Mouse (Mus musculus) neutrophil, adult 5-6 weeks (primary cell): ENCODE results near the gene 1810009A15Rik. TPM values are rescaled to one million over a fixed set of nuclear protein-coding genes. Genes with fewer than 3 reads are reported as not detected.
A peak's percentile ranks its signal among the peaks of the same experiment; 100 is the strongest.

ENCODE experiments used
- ATAC-seq: fragments of 151-379, 151-347 bp; 2 replicates; pipeline ENCODE4 v1.8.0; 2017; ENCODE audit warnings: mild to moderate bottlenecking, moderate TSS enrichment; ENCODE audit not compliant: insufficient number of reproducible peaks, poor library complexity, low FRiP score, severe bottlenecking; ENCODE audit errors: extremely low read depth
- total RNA-seq: library from RNA; stranded (forward); fragments of 200-1000 nt; gene quantifications from 2 replicates; pipeline ENCODE4 v1.2.3, GENCODE M21; 2017

1810009A15Rik gene
- total RNA-seq, 1 experiment from 2014 or later = 57.6 TPM

GRCm38 (mm10) chr19:8903412-8903811 lies 14.8 kb downstream of the 1810009A15Rik start:
- no peak for ATAC-seq

DNA sequence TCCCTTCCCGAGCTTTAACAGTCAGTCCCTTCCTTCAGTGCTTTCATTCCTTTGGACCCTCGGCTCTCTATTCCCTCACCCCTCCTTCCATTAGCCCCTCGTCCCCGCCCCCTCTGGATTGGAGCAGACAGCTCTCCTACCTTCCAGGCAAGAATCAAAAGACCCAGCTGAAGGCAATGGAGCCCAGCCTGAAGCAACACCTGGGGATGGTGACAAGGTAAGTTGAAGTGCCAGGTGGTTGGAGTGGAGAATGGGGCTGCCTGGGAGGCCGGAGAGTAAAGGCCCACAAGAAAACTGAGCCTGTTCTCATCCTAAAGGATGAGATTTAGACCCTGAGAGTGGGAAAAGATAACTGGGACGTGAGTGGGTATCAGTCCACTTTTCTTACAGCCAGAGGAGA lies 19.9 kb downstream of the 1810009A15Rik start:
- ATAC-seq = no peak

GRCm38 (mm10) chr19:8911810-8912209 lies 23.2 kb downstream of the 1810009A15Rik start:
- ATAC-seq = no peak

DNA sequence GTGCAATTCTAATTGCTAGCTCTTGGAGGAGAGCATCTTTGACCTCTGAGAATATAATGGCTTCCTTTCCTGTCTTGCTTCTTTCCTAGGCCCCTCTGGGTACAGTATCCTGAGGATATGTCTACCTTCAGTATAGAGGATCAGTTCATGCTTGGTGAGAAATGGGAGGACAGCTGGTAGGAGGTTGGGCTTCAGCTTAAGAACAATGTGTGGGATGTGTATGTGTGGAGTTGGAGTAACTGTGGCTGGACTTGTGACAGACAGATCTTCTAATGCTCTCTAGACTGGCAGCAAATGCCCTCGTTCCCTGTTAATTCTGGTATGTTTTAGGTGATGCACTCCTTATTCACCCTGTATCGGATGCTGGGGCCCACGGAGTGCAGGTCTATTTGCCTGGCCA lies 25.6 kb downstream of the 1810009A15Rik start:
- no peak for ATAC-seq

DNA sequence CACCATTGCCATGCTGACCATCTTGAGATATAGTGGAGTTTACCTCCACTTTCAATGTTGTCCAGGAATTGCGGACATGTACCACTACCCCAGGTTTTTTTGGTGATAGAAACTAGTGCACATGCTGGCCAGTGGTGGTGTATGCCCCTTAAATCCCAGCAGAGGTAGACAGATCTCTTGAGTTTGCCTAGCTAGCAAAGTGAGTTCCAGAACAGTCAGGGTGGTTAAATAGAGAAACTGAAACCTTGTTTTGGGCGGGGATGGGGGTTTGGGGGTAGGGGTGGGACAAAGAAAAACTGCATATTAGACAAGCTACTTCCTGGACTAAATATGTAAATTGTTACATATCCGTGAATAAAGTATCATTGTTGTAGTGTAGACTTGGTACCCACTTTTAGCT lies 30.3 kb downstream of the 1810009A15Rik start:
- ATAC-seq = no peak

GRCm38 (mm10) chr19:8919684-8920072 lies 31.0 kb downstream of the 1810009A15Rik start:
- no peak for ATAC-seq

- ATAC-seq = peak; percentile 88
These were observed 31.6 kb downstream of the 1810009A15Rik start, which contains the start of gene B3gat3 for GRCm38 (mm10) chr19:8920073-8920736. B3gat3 (plus strand) TSS chr19:8920374.

DNA sequence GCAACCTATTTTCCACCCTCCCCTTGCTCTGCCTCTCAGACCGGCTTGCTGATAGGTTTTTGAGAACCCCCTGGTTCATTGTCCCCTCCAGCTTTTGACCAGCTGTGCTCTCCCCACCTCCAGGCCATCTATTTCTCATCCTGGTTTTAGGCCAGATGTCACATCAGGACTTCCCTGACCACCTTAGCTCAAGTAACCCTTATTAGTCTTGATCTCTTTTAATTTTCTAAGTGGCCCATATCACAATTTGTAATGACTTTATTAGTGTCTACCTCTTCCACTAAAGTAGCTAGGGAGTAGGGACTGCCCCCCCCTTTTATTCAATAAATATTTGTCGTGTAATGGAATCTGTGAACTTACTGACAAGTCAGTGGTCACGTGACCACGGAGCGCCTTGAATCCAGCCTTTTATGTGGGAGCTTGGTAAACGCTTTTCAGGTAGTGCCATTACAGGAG lies 32.2 kb downstream of the 1810009A15Rik start:
- ATAC-seq = no peak

- ATAC-seq = no peak
These were observed 33.1 kb downstream of the 1810009A15Rik start for GRCm38 (mm10) chr19:8921741-8922140.

- no peak for ATAC-seq
These were observed 38.1 kb downstream of the 1810009A15Rik start for GRCm38 (mm10) chr19:8926766-8927165.

DNA sequence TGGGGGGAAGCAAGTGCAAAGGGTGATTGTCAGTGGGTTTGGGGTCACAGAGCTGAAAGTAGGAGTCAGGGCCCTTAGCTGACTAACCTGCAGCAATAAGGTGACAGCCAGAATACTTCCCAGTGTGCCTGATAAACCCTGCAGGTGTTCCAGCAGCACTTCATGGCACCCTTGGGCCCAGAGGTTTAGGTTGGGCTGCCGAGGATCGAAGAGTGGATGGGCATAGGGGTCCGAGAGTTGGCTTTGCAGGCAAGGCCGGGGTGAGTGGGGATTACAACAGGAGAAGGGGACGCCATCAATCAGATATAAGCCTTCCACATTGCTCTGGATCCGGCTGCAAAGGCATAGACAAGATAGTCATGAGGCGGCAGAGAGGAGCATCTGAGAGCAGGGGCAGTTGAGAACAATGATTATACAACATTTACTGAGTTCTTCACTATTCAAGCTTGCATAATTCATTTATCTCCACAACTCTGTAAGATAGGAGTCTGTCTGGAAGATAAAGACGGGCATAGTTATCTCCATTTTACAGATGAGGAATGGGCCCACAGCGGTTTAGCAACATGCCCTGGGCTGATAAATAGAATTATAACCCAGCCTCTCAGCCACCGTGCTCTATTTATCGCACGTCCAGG lies 39.4 kb downstream of the 1810009A15Rik start:
- ATAC-seq = no peak

DNA sequence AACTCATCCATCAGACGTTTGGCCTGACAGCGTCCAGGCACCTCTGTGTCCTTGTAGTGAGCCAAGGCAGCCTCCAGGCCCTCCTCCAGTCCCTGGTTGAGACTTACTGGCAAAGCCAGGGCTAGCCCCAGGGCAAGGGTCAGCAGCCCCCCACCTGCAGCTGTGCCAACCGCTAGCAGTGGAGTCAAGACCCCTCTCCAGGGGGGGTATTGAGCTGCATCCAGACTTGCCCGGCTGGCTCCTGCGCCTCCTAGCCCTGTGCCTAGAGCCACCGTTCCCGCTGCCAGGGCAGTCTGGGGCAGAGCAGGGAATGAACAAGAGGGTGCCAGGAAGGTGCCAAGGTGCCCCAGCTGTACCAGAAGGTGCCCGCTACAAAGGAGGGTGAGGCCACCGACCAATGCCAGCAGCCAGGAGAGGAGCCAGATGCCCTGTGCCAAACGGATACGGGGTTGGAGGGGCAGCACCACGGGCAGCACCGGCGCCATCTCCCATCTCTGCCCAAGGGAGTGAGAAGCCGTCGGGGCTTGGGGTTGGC lies 40.1 kb downstream of the 1810009A15Rik start:
- no peak for ATAC-seq

- peak; percentile 70 for ATAC-seq
These were observed 40.8 kb downstream of the 1810009A15Rik start, which contains the start of the genes Rom1 and Eml3 for GRCm38 (mm10) chr19:8929224-8930088. Rom1 (minus strand) TSS chr19:8929356. Eml3 (plus strand) TSS chr19:8929552.

DNA sequence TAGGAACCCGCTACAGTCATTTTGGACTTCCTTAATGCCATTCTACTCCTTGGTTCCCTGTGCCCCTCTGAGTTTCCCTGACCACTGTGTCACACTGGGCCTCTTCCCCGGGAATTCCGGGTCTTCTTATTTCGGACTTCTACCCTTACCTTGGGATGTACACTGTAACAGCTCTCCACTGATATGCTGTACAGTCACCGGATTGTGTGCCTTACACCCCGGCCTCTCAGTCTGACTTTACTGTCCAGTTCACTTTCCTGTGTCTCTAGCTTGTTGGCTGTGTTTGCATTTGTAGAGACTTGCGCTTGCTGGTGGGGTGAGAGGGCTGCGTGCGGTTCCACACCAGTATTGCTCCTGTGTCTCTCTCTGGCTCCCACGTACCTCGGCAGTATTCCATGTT lies 41.5 kb downstream of the 1810009A15Rik start:
- ATAC-seq = no peak

- no peak for ATAC-seq
These were observed 42.1 kb downstream of the 1810009A15Rik start for GRCm38 (mm10) chr19:8930771-8931170.

DNA sequence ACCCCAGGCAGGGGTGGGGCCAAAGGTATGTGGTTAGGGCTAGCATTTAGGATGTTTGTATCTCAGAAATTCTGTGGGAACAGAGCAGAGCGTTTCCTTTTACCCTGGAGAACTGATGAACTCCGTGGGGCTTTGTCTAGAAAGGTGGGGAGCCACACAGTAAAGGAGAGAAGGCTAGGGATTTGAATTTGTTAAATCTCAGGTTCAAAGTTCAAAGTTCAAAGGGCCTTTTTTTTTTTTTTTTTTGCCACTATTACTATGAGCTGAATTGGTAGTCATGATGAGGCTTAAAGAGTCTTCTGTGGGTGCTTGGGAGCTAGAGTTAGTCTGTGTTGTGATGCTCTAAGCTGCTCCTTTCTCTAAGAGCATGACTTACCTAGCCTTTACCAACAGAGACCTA lies 48.1 kb downstream of the 1810009A15Rik start:
- no peak for ATAC-seq
